Mouse (Mus musculus) spleen, postnatal 14 days (tissue): ENCODE measurements around the gene Pde10a.

Experiments used
- DNase-seq, 2 experiments: peaks; one replicate each; pipeline ENCODE4 v3.0.0; 2021 to 2022; ENCODE audit warnings: low spot score in 2 of 2

Pde10a gene

GRCm38 (mm10) chr17:8842662-8843061 is 317.5 kb downstream of the Pde10a start:
- no peak for DNase-seq

- no peak for DNase-seq
Observed at GRCm38 (mm10) chr17:8843941-8844340, 318.8 kb downstream of the Pde10a start.

- DNase-seq = no peak
Observed at GRCm38 (mm10) chr17:8846506-8846905, 321.3 kb downstream of the Pde10a start.

GRCm38 (mm10) chr17:8847558-8847957 is 322.4 kb downstream of the Pde10a start:
- DNase-seq = no peak

- no peak for DNase-seq
Observed at GRCm38 (mm10) chr17:8851846-8852245, 326.7 kb downstream of the Pde10a start.

- peak; percentile 63 to 68 for DNase-seq
Observed at GRCm38 (mm10) chr17:8856430-8857371, 331.5 kb downstream of the Pde10a start.

GRCm38 (mm10) chr17:8858636-8859421 is 333.7 kb downstream of the Pde10a start:
- DNase-seq = no peak

GRCm38 (mm10) chr17:8859489-8859888 is 334.3 kb downstream of the Pde10a start:
- no peak for DNase-seq

- no peak for DNase-seq
Observed at GRCm38 (mm10) chr17:8864638-8865497, 339.7 kb downstream of the Pde10a start.

GRCm38 (mm10) chr17:8867331-8868237 is 342.4 kb downstream of the Pde10a start:
- DNase-seq = no peak

- DNase-seq = no peak
Observed at GRCm38 (mm10) chr17:8869287-8869686, 344.1 kb downstream of the Pde10a start.

GRCm38 (mm10) chr17:8870848-8871247 is 345.7 kb downstream of the Pde10a start:
- DNase-seq = no peak

- DNase-seq = no peak
Observed at GRCm38 (mm10) chr17:8871396-8871795, 346.2 kb downstream of the Pde10a start.

GRCm38 (mm10) chr17:8871997-8872593 is 346.9 kb downstream of the Pde10a start:
- no peak for DNase-seq

- DNase-seq = no peak
Observed at GRCm38 (mm10) chr17:8872611-8873010, 347.4 kb downstream of the Pde10a start.

GRCm38 (mm10) chr17:8878056-8878455 is 352.9 kb downstream of the Pde10a start:
- DNase-seq = no peak

GRCm38 (mm10) chr17:8881711-8882110 is 356.5 kb downstream of the Pde10a start:
- DNase-seq = no peak

- DNase-seq = no peak
Observed at GRCm38 (mm10) chr17:8884691-8885090, 359.5 kb downstream of the Pde10a start.

GRCm38 (mm10) chr17:8885830-8886229 is 360.7 kb downstream of the Pde10a start:
- DNase-seq = no peak

- no peak for DNase-seq
Observed at GRCm38 (mm10) chr17:8888105-8888504, 362.9 kb downstream of the Pde10a start.
